Mouse (Mus musculus) C2C12 (cell line): ENCODE data around the gene Rrn3. TPM values are rescaled to one million over a fixed set of nuclear protein-coding genes. Genes with fewer than 3 reads are reported as not detected.

Source experiments
- H3K27me3 ChIP-seq: one replicate; pipeline ENCODE4 v1.6.1; 2011; ENCODE audit not compliant: control insufficient read depth, insufficient read depth, insufficient read length
- H3K36me3 ChIP-seq: one replicate; pipeline ENCODE4 v1.6.1; 2011; ENCODE audit not compliant: control insufficient read depth, insufficient read depth
- H3K4me3 ChIP-seq: one replicate; pipeline ENCODE4 v1.5.1; 2011; ENCODE audit warnings: mild to moderate bottlenecking, control low read depth; ENCODE audit not compliant: poor library complexity, insufficient read depth, severe bottlenecking
- H3K79me2 ChIP-seq: one replicate; pipeline ENCODE4 v1.6.1; 2011; ENCODE audit not compliant: control insufficient read depth, insufficient read depth
- H3K79me3 ChIP-seq: one replicate; pipeline ENCODE4 v1.6.1; 2011; ENCODE audit warnings: low read depth, control low read depth
- H3ac ChIP-seq: one replicate; pipeline ENCODE3; 2011; ENCODE audit warnings: low read depth; ENCODE audit not compliant: control insufficient read depth, insufficient read length
- CEBPB ChIP-seq: IDR thresholded peaks from one replicate; pipeline ENCODE4 v1.6.1; 2011; ENCODE audit warnings: low read depth, mild to moderate bottlenecking, control low read depth, moderate library complexity
- CTCF ChIP-seq: IDR thresholded peaks from one replicate; pipeline ENCODE4 v1.5.1; 2011; ENCODE audit not compliant: control insufficient read depth, insufficient read depth, insufficient read length
- FOSL1 ChIP-seq: IDR thresholded peaks from one replicate; pipeline ENCODE4 v1.8.0; 2011; ENCODE audit warnings: mild to moderate bottlenecking, low read length; ENCODE audit not compliant: poor library complexity, insufficient read depth, severe bottlenecking
- MAX ChIP-seq: IDR thresholded peaks from one replicate; pipeline ENCODE4 v1.6.1; 2011; ENCODE audit warnings: mild to moderate bottlenecking, control low read depth
- MYOD1 ChIP-seq: IDR thresholded peaks from one replicate; pipeline ENCODE4 v1.6.1; 2011; ENCODE audit warnings: low read depth; ENCODE audit not compliant: control insufficient read depth, insufficient read length
- MYOG ChIP-seq: IDR thresholded peaks from one replicate; pipeline ENCODE4 v1.6.1; 2011; ENCODE audit not compliant: control insufficient read depth, insufficient read length; ENCODE audit errors: extremely low read depth
- USF1 ChIP-seq: IDR thresholded peaks from one replicate; pipeline ENCODE4 v1.6.1; 2011; ENCODE audit warnings: low read depth, mild to moderate bottlenecking, control low read depth, moderate library complexity
- polyA plus RNA-seq: library from polyadenylated mRNA; unstranded; fragments of >200 nt; fragmentation: generic; extraction: Trizol; gene quantifications from one replicate; pipeline ENCODE4 v1.2.1, GENCODE M21; 2012; ENCODE audit warnings: missing spikeins

Rrn3 gene
- polyA plus RNA-seq, 1 experiment: 44.3 TPM

- no peaks in the 10 kb centered on the region for H3K79me3 ChIP-seq
- H3K27me3 ChIP-seq: no peaks in the 10 kb centered on the region
- H3K36me3 ChIP-seq: peaks cover 62% of the 10 kb centered on the region
- H3K79me2 ChIP-seq: no peaks in the 10 kb centered on the region
- TF ChIP-seq CTCF (no peak), MYOD1 (no peak), CEBPB (no peak), USF1 (no peak), MAX (no peak), MYOG (no peak), FOSL1 (no peak)
- H3K4me3 ChIP-seq: no peak overlapping the region
- no peak overlapping the region for H3ac ChIP-seq
Measured at GRCm38 (mm10) chr16:13830444-13830843, 49.9 kb downstream of the Rrn3 start.

- Histone ChIP-seq H3K27me3 (no peaks in the 10 kb centered on the region), H3K4me3 (no peak overlapping the region), H3ac (no peak overlapping the region), H3K36me3 (peaks cover 73% of the 10 kb centered on the region), H3K79me3 (no peaks in the 10 kb centered on the region), H3K79me2 (no peaks in the 10 kb centered on the region)
- TF ChIP-seq CTCF (no peak), MAX (no peak), MYOG (no peak), USF1 (no peak), MYOD1 (no peak), FOSL1 (no peak), CEBPB (no peak)
Measured at GRCm38 (mm10) chr16:13831606-13832005, 51.1 kb downstream of the Rrn3 start.

- TF ChIP-seq FOSL1 (no peak), MYOD1 (no peak), CEBPB (no peak), MYOG (no peak), USF1 (no peak), MAX (no peak), CTCF (no peak)
Measured at GRCm38 (mm10) chr16:13834382-13834781, 53.9 kb downstream of the Rrn3 start.

DNA sequence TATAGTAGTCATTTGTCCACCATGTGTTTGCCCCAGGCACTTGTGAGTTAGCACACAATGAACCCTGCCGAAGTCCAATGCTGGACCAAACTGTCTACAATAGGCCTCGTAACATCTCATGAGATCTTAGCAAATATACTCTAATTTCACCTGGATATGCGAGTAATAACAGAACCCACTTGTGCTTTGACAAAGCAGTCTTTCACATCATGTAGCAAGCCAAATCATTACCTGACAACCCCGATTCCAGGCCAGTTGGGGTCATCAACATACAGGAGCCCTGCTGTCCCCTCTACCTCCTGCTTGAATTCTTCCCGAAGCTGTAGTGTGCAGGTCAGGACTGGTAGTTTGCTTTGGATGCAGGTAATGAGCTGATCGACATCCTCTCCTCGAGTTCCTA is 59.5 kb downstream of the Rrn3 start:
- H3K79me2 ChIP-seq: no peaks in the 10 kb centered on the region
- H3K27me3 ChIP-seq: no peaks in the 10 kb centered on the region
- no peak overlapping the region for H3ac ChIP-seq
- TF ChIP-seq MYOG: no peak
- no peak for TF ChIP-seq FOSL1
- no peak for TF ChIP-seq MAX
- TF ChIP-seq CTCF: no peak
- no peak for TF ChIP-seq USF1
- TF ChIP-seq CEBPB: no peak
- no peak for TF ChIP-seq MYOD1
- H3K79me3 ChIP-seq: no peaks in the 10 kb centered on the region
- H3K4me3 ChIP-seq: no peak overlapping the region
- H3K36me3 ChIP-seq: peaks cover 75% of the 10 kb centered on the region

More at GRCm38 (mm10) chr16:13834382-13834781, 53.9 kb downstream of the Rrn3 start:
- Histone ChIP-seq H3K4me3 (no peak overlapping the region), H3K36me3 (peaks cover 84% of the 10 kb centered on the region), H3K79me3 (no peaks in the 10 kb centered on the region), H3ac (no peak overlapping the region), H3K27me3 (no peaks in the 10 kb centered on the region), H3K79me2 (no peaks in the 10 kb centered on the region)

DNA sequence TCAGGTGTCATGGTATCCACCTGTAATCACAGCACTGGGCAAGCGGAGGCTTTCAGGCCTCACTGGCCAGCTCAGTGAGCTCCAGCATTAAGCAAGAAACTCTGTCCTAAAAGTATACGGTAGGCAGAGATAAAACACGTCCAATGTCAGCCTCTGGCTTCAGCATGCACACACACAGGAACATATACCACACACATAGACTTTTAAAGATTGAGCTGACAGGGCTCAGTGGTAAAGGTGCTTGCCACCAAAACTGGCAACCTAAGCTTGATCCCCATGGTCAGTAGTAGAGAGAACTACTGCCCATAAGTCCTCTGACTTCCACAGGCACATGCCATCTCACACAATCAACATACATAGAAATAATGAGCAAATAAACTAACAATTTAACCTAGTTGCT is 60.4 kb downstream of the Rrn3 start:
- Histone ChIP-seq H3K36me3 (peaks cover 72% of the 10 kb centered on the region), H3K4me3 (no peak overlapping the region), H3ac (no peak overlapping the region), H3K79me2 (no peaks in the 10 kb centered on the region), H3K79me3 (no peaks in the 10 kb centered on the region), H3K27me3 (no peaks in the 10 kb centered on the region)
- no peak for TF ChIP-seq MAX
- no peak for TF ChIP-seq FOSL1
- no peak for TF ChIP-seq MYOG
- TF ChIP-seq CTCF: no peak
- no peak for TF ChIP-seq USF1
- TF ChIP-seq MYOD1: no peak
- no peak for TF ChIP-seq CEBPB

DNA sequence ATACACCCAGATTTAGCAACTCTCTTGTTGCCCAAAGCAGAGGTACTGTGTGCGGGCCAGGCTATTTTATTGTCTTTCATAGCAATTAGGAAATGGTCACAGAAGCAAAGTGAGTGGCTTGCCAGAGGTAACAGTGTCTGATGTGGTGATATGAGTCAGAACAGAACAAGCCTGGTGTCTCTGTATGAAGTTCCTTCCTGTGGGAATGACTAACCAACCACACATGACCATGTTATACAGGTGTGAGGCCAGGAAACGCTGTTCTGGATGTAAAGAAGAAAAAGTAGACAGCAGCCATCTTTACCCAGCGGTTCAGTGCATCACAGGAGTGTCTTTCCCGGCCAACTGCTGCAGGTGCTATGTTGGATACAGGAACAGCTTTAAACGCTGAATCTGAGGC is 64.5 kb downstream of the Rrn3 start:
- H3K79me2 ChIP-seq: no peaks in the 10 kb centered on the region
- no peaks in the 10 kb centered on the region for H3K79me3 ChIP-seq
- H3K4me3 ChIP-seq: no peak overlapping the region
- H3ac ChIP-seq: no peak overlapping the region
- no peak for TF ChIP-seq MYOG
- no peak for TF ChIP-seq CEBPB
- no peak for TF ChIP-seq FOSL1
- no peak for TF ChIP-seq USF1
- no peak for TF ChIP-seq MAX
- TF ChIP-seq CTCF: no peak
- no peak for TF ChIP-seq MYOD1
- no peaks in the 10 kb centered on the region for H3K27me3 ChIP-seq
- H3K36me3 ChIP-seq: peaks cover 54% of the 10 kb centered on the region
